Mouse (Mus musculus) midbrain, embryonic 13.5 days (tissue): ENCODE measurements around the gene Rab11fip3. TPM values are rescaled to one million over a fixed set of nuclear protein-coding genes. Genes with fewer than 3 reads are reported as not detected.

ENCODE experiments used
- ATAC-seq: fragments of 200-750 bp; cut with Nextera tagmentation; 2 replicates; pipeline ENCODE4 v1.8.0; 2017; ENCODE audit warnings: mild to moderate bottlenecking, moderate TSS enrichment, moderate library complexity
- H3K27ac ChIP-seq: fragments of 300-500 bp; sonication (generic); 2 replicates; pipeline ENCODE4 v1.5.1; 2015; ENCODE audit warnings: inconsistent platforms, mild to moderate bottlenecking, moderate library complexity
- H3K27me3 ChIP-seq: fragments of 300-500 bp; sonication (generic); 2 replicates; pipeline ENCODE4 v1.6.1; 2015; ENCODE audit warnings: mild to moderate bottlenecking, inconsistent platforms
- H3K36me3 ChIP-seq: fragments of 300-500 bp; sonication (generic); 2 replicates; pipeline ENCODE4 v1.6.1; 2015; ENCODE audit warnings: mild to moderate bottlenecking, inconsistent platforms
- H3K4me1 ChIP-seq: fragments of 300-500 bp; sonication (generic); replicated peaks from 2 replicates; pipeline ENCODE4 v1.6.1; 2015; ENCODE audit warnings: inconsistent platforms
- H3K4me2 ChIP-seq: fragments of 300-500 bp; sonication (generic); replicated peaks from 2 replicates; pipeline ENCODE4 v1.6.1; 2015; ENCODE audit warnings: moderate library complexity, mild to moderate bottlenecking, inconsistent platforms
- H3K4me3 ChIP-seq: fragments of 300-500 bp; sonication (generic); replicated peaks from 2 replicates; pipeline ENCODE4 v1.5.1; 2015; ENCODE audit warnings: mild to moderate bottlenecking, inconsistent platforms
- H3K9ac ChIP-seq: fragments of 300-500 bp; sonication (generic); replicated peaks from 2 replicates; pipeline ENCODE4 v1.6.1; 2015; ENCODE audit warnings: mild to moderate bottlenecking, inconsistent platforms
- H3K9me3 ChIP-seq: fragments of 300-500 bp; sonication (generic); 2 replicates; pipeline ENCODE4 v1.6.1; 2016; ENCODE audit warnings: mild to moderate bottlenecking, inconsistent platforms
- WGBS: fragments of 180-500 bp; shearing (Covaris S2); methylation state at CpG from one replicate; pipeline ENCODE4 v1.1.7; 2015; 5-methylcytosine and 5-hydroxymethylcytosine counted together
- polyA plus RNA-seq: library from polyadenylated mRNA; unstranded; fragments of >200 nt; fragmentation: Nextera tagmentation; extraction: Ambion mirVana; gene quantifications from 2 replicates; pipeline ENCODE4 v1.2.1, GENCODE M21; 2015

Gene Rab11fip3
- polyA plus RNA-seq, 1 experiment from 2014 or later, result 35.0 TPM

DNA sequence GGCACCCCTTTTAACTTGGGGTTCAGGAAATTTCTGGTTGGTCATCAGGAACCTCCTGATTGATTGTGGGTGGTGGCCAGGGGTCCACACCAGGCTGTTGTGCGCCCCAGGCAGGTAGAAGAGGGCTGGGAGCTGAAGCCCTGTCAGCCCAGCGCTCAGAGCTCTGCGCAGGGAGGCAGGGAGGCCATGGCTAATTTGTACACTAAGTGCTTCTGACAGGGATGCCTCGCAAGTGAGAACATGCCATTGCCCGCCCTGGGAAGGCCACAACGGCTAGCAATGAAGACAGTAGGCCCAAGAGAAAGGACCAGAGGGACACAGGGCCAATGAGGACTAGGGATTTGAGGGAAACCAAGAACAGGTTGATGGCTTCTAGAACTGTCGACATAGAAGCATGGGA lies 112.7 kb downstream of the Rab11fip3 start:
- Histone ChIP-seq H3K9ac (no peak overlapping the region), H3K27ac (peak overlapping the region; percentile 12; the same call in 1 of the 2 replicates)

GRCm38 (mm10) chr17:25956201-25956600 lies 113.2 kb downstream of the Rab11fip3 start:
- Histone ChIP-seq H3K36me3 (peaks cover 33% of the 10 kb centered on the region), H3K27me3 (peaks cover 30% of the 10 kb centered on the region), H3K4me3 (no peak overlapping the region), H3K9me3 (no peaks in the 10 kb centered on the region), H3K4me2 (no peak overlapping the region), H3K4me1 (peaks cover 22% of the 10 kb centered on the region), H3K27ac (no peak overlapping the region), H3K9ac (peak overlapping the region; percentile 32; the same call in 1 of the 2 replicates)
- WGBS, result 68% methylated on average over 7 of the region's 7 CpGs
- ATAC-seq, result no peak

More for the DNA sequence above, 112.7 kb downstream of the Rab11fip3 start:
- H3K27me3 ChIP-seq, result peaks cover 26% of the 10 kb centered on the region
- no peak overlapping the region for H3K4me3 ChIP-seq
- 73% methylated on average over 7 of the region's 7 CpGs for WGBS
- no peak for ATAC-seq
- H3K4me1 ChIP-seq, result peaks cover 18% of the 10 kb centered on the region
- peaks cover 36% of the 10 kb centered on the region for H3K36me3 ChIP-seq
- no peaks in the 10 kb centered on the region for H3K9me3 ChIP-seq
- H3K4me2 ChIP-seq, result no peak overlapping the region

GRCm38 (mm10) chr17:25955736-25956135 lies 113.6 kb downstream of the Rab11fip3 start:
- H3K4me3 ChIP-seq, result no peak overlapping the region

DNA sequence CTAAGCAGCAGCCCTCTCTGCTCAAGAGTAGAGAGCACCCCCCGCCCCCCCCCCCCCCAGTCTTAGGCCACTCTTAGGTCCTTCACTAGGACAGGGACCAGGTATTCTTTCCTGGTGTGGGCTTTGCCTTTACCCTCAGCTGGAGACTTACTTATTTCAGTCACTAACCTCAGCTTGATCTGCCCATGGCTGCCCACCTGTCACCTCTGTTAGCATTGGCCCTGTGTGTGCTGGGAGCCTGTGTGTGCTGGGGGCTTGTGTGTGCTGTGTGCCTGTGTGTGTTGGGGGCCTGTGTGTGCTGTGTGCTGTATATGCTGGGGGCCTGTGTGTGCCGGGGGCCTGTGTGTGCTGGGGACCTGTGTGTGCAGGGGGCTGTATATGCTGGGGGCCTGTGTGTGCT lies 114.7 kb downstream of the Rab11fip3 start:
- peaks cover 46% of the 10 kb centered on the region for H3K27me3 ChIP-seq
- no peaks in the 10 kb centered on the region for H3K9me3 ChIP-seq
- 80% methylated on average over 2 of the region's 2 CpGs for WGBS
- peaks cover 20% of the 10 kb centered on the region for H3K36me3 ChIP-seq
- H3K27ac ChIP-seq, result no peak overlapping the region
- H3K4me1 ChIP-seq, result peaks cover 22% of the 10 kb centered on the region
- no peak overlapping the region for H3K4me3 ChIP-seq
- H3K4me2 ChIP-seq, result no peak overlapping the region
- H3K9ac ChIP-seq, result no peak overlapping the region
- ATAC-seq, result no peak

More at GRCm38 (mm10) chr17:25955736-25956135, 113.6 kb downstream of the Rab11fip3 start:
- no peak overlapping the region for H3K9ac ChIP-seq
- H3K27ac ChIP-seq, result no peak overlapping the region
- no peak for ATAC-seq
- WGBS, result 80% methylated on average over 3 of the region's 3 CpGs
- no peaks in the 10 kb centered on the region for H3K9me3 ChIP-seq
- peaks cover 31% of the 10 kb centered on the region for H3K36me3 ChIP-seq
- H3K27me3 ChIP-seq, result peaks cover 35% of the 10 kb centered on the region
- no peak overlapping the region for H3K4me2 ChIP-seq
- peaks cover 22% of the 10 kb centered on the region for H3K4me1 ChIP-seq

DNA sequence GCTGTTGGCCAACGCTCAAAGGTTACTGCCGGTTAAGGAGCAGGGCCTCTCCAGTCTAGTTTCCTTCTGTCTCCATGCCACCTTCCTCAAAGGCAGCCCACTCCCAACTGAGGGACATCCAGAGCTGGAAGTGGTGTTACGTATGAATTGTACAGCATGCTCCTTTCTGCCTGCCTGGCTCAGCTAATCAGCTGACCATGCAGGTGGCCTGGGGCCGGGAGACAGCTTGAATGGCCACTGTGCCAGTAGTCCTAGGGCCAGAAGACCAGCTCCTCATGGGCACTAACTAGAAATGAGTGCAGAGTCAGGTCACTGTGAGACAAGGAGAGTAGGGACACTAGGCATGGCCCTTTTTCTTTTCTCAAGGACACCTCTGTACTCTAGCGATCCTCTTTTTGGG lies 116.2 kb downstream of the Rab11fip3 start:
- 82% methylated on average over 5 of the region's 5 CpGs for WGBS
- Histone ChIP-seq H3K4me1 (peaks cover 22% of the 10 kb centered on the region), H3K4me2 (no peak overlapping the region), H3K9ac (no peak overlapping the region), H3K9me3 (no peaks in the 10 kb centered on the region), H3K36me3 (peaks cover 8% of the 10 kb centered on the region; the same call in 1 of the 2 replicates), H3K4me3 (no peak overlapping the region), H3K27me3 (peaks cover 47% of the 10 kb centered on the region), H3K27ac (no peak overlapping the region)
- ATAC-seq, result no peak

DNA sequence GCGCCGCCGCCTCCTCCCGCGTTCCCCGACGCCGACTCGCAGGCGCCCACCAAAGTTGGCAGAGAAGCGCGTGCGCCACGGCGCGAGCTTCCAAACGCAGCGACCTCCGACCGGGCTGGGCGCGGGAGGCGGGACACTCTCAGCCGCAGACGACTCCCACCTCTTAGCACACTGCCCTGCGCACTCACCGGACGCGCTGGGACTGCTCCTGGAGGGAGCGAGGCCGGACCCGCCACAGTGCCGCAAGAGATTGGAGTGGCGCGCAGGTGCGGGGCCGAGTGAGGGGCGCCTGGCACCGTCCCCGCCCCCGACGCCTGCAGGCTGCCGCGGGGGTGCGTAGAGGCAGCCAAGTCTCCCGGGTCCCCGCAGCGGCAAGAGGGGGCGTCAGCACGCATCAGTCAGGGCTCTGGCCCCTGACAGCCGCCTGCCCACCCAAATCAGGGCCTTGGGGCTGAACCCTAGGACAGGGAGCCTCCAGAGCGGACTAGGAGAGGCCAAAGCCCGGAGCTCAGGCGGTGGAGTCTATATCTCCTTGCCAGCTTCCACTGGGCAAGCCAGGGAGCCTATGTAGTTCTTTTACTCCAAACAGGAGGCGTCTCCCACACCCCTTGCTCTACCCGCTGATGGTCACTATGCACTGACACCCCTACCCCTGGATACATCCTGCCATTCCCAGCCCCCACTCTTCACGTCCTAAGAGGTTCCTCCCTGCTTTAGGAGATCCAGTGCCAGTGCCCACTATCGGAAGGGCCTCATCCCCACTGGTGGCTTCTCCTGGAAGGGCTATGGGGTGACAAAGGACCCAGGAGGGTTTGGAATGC lies 117.3 kb downstream of the Rab11fip3 start, which contains the start of gene A930017K11Rik:
TSS of gene A930017K11Rik (minus strand) at position 763 of the 821 bp plus-strand sequence.
- Histone ChIP-seq H3K9me3 (no peaks in the 10 kb centered on the region), H3K27ac (no peak within 1 kb of the TSS), H3K9ac (0 out of 2 replicates have a peak within 1 kb of the TSS, but pooled peaks have one; percentile 16), H3K4me1 (peaks cover 17% of the 10 kb centered on the region), H3K36me3 (no peaks in the 10 kb centered on the region), H3K4me2 (peak within 1 kb of the TSS; percentile 46), H3K4me3 (peak within 1 kb of the TSS; percentile 25), H3K27me3 (peaks cover 47% of the 10 kb centered on the region)
- 1% methylated on average over 53 of the region's 58 CpGs for WGBS
- ATAC-seq, result no peak

DNA sequence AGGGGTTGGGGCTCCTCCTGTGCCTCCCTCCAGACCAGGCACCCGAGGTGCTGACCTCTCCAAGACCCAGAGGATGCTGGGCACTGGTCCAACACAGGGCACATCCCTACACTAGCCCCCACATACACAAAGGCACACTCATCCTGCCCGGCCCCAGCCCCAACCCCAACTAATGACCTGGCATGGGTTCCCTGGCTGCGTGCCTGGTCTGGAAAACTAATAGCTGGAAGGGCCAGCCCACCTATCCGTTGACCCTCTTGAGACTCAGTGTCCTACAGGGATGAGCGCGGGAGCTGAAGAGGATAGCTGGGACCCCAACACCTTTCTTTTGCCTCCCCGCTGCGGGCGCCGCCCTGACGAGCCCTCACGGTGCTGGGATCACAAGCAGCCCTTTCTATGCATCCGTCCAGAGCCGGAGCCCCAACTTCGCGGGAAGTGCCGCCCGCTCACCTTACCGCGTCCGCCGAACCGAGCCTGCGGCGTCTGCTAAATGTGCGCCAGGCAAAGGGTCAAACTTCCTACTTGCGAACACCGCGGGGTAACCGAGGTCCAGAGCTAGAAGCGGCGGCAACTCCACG lies 118.0 kb downstream of the Rab11fip3 start:
- H3K36me3 ChIP-seq, result no peaks in the 10 kb centered on the region
- peaks cover 47% of the 10 kb centered on the region for H3K27me3 ChIP-seq
- WGBS, result 1% methylated on average over 33 of the region's 33 CpGs
- H3K27ac ChIP-seq, result no peak overlapping the region
- H3K9ac ChIP-seq, result no peak overlapping the region
- no peak for ATAC-seq
- H3K9me3 ChIP-seq, result no peaks in the 10 kb centered on the region
- H3K4me1 ChIP-seq, result peaks cover 13% of the 10 kb centered on the region
- peak overlapping the region; percentile 25 for H3K4me3 ChIP-seq
- peak overlapping the region; percentile 46 for H3K4me2 ChIP-seq

- ATAC-seq, result no peak
- Histone ChIP-seq H3K4me1 (peaks cover 10% of the 10 kb centered on the region), H3K4me3 (no peak overlapping the region), H3K27me3 (peaks cover 47% of the 10 kb centered on the region), H3K9me3 (no peaks in the 10 kb centered on the region), H3K36me3 (no peaks in the 10 kb centered on the region), H3K4me2 (no peak overlapping the region; the same call in 1 of the 2 replicates), H3K9ac (no peak overlapping the region), H3K27ac (no peak overlapping the region)
- WGBS, result 33% methylated on average over 1 of the region's 3 CpGs
These were observed 118.6 kb downstream of the Rab11fip3 start for GRCm38 (mm10) chr17:25950706-25951105.

DNA sequence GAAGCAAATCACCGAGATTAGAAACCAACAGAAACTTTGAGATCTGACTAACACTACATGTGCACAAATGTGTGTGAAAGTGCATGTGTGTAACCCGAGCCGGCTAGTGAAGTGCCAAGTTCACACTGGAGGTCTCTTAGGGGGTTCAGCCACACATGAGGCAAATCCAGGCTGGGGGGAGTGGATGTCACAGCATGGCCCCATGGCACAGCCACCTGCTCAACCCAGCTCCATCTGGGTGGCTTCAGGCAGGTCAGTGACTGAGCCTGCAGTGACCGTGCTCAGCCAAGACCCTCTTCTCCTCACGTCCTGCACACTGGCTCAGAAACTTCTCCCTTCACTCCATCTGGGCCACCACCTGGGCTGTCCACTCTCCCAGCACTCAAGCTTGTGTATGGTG lies 119.4 kb downstream of the Rab11fip3 start:
- 68% methylated on average over 5 of the region's 5 CpGs for WGBS
- H3K27me3 ChIP-seq, result peaks cover 47% of the 10 kb centered on the region

GRCm38 (mm10) chr17:25948051-25948450 lies 121.3 kb downstream of the Rab11fip3 start:
- Histone ChIP-seq H3K4me1 (peaks cover 10% of the 10 kb centered on the region), H3K9me3 (no peaks in the 10 kb centered on the region), H3K4me3 (no peak overlapping the region), H3K9ac (no peak overlapping the region), H3K4me2 (no peak overlapping the region), H3K36me3 (no peaks in the 10 kb centered on the region), H3K27me3 (peaks cover 35% of the 10 kb centered on the region), H3K27ac (no peak overlapping the region)
- no peak for ATAC-seq
- 80% methylated on average over 8 of the region's 8 CpGs for WGBS

More for the DNA sequence above, 119.4 kb downstream of the Rab11fip3 start:
- no peak for ATAC-seq
- H3K4me2 ChIP-seq, result no peak overlapping the region
- no peak overlapping the region for H3K27ac ChIP-seq
- no peaks in the 10 kb centered on the region for H3K9me3 ChIP-seq
- H3K36me3 ChIP-seq, result no peaks in the 10 kb centered on the region
- H3K4me3 ChIP-seq, result no peak overlapping the region
- no peak overlapping the region for H3K9ac ChIP-seq
- peaks cover 10% of the 10 kb centered on the region for H3K4me1 ChIP-seq

GRCm38 (mm10) chr17:25947576-25947975 lies 121.8 kb downstream of the Rab11fip3 start:
- H3K36me3 ChIP-seq, result no peaks in the 10 kb centered on the region
- ATAC-seq, result no peak
- 91% methylated on average over 4 of the region's 4 CpGs for WGBS
- no peak overlapping the region for H3K27ac ChIP-seq
- peaks cover 10% of the 10 kb centered on the region for H3K4me1 ChIP-seq
- H3K9me3 ChIP-seq, result no peaks in the 10 kb centered on the region
- no peak overlapping the region for H3K4me2 ChIP-seq
- H3K9ac ChIP-seq, result no peak overlapping the region
- no peak overlapping the region for H3K4me3 ChIP-seq
- H3K27me3 ChIP-seq, result peaks cover 30% of the 10 kb centered on the region

DNA sequence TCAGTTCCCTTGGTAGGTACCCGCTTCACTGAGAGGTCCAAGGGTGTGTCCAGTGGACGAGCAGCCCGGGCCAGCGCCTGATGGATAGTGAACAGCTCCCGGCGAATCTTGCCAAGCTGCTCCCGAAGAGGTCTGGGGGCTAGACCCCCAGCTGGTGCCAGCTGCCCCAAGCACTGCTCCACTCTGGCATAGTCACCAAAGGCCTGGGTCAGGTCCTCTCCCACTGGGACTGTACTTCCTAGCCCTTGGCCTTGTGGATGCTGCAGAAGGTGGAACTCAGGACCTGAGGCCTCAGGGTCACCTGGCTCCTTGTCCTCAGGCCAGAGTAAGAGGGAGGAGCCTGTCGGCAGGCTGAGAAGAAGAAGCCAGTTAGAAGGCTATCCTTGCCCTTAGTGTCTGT lies 122.5 kb downstream of the Rab11fip3 start:
- H3K27ac ChIP-seq, result no peak overlapping the region
- H3K4me2 ChIP-seq, result no peak overlapping the region
- peaks cover 23% of the 10 kb centered on the region for H3K27me3 ChIP-seq
- H3K4me3 ChIP-seq, result no peak overlapping the region
- H3K9me3 ChIP-seq, result no peaks in the 10 kb centered on the region
- H3K36me3 ChIP-seq, result no peaks in the 10 kb centered on the region
- H3K9ac ChIP-seq, result no peak overlapping the region
- 85% methylated on average over 8 of the region's 8 CpGs for WGBS
- peaks cover 14% of the 10 kb centered on the region for H3K4me1 ChIP-seq
- ATAC-seq, result no peak
